Mouse (Mus musculus): ENCODE results near the gene Csrnp3. TPM values are rescaled to one million over a fixed set of nuclear protein-coding genes. Genes with fewer than 3 reads are reported as not detected.

Gene Csrnp3
- polyA plus RNA-seq, 1 experiment: not detected

- H3K79me2 ChIP-seq (ENCODE audit: control insufficient read depth, insufficient read depth): no peaks in the 10 kb centered on the region
- H3K79me3 ChIP-seq (ENCODE audit: low read depth): no peaks in the 10 kb centered on the region
- no peaks in the 10 kb centered on the region for H3K36me3 ChIP-seq (ENCODE audit: control insufficient read depth, insufficient read depth)
- no peak overlapping the region for H3K4me3 ChIP-seq (ENCODE audit: insufficient read depth, poor library complexity, severe bottlenecking)
- no peak overlapping the region for H3ac ChIP-seq (ENCODE audit: control insufficient read depth, insufficient read length, low read depth)
- peaks cover under 1% of the 10 kb centered on the region for H3K27me3 ChIP-seq (ENCODE audit: control insufficient read depth, insufficient read depth, insufficient read length)
- no peak for TF ChIP-seq MAX (IDR thresholded peaks at IDR 0.05)
- no peak for TF ChIP-seq FOSL1 (IDR thresholded peaks at IDR 0.05; ENCODE audit: insufficient read depth, low read length, poor library complexity, severe bottlenecking)
- TF ChIP-seq USF1 (IDR thresholded peaks at IDR 0.05; ENCODE audit: low read depth): no peak
- TF ChIP-seq CEBPB (IDR thresholded peaks at IDR 0.05; ENCODE audit: low read depth): no peak
Measured at GRCm38 (mm10) chr2:65987069-65987468, 141.5 kb downstream of the Csrnp3 start.

GRCm38 (mm10) chr2:65987588-65987987 is 142.0 kb downstream of the Csrnp3 start:
- TF ChIP-seq FOSL1 (IDR thresholded peaks at IDR 0.05; ENCODE audit: insufficient read depth, low read length, poor library complexity, severe bottlenecking) (no peak), MYOG (IDR thresholded peaks at IDR 0.05; ENCODE audit: control insufficient read depth, extremely low read depth, insufficient read length) (no peak), CEBPB (IDR thresholded peaks at IDR 0.05; ENCODE audit: low read depth) (no peak), MYOD1 (IDR thresholded peaks at IDR 0.05; ENCODE audit: control insufficient read depth, insufficient read length, low read depth) (no peak), CTCF (IDR thresholded peaks at IDR 0.05; ENCODE audit: control insufficient read depth, insufficient read depth, insufficient read length) (no peak), MAX (IDR thresholded peaks at IDR 0.05) (no peak)

GRCm38 (mm10) chr2:65988788-65989187 is 143.2 kb downstream of the Csrnp3 start:
- Histone ChIP-seq H3ac (ENCODE audit: control insufficient read depth, insufficient read length, low read depth) (no peak overlapping the region), H3K79me2 (ENCODE audit: control insufficient read depth, insufficient read depth) (no peaks in the 10 kb centered on the region), H3K79me3 (ENCODE audit: low read depth) (no peaks in the 10 kb centered on the region), H3K4me3 (ENCODE audit: insufficient read depth, poor library complexity, severe bottlenecking) (no peak overlapping the region), H3K36me3 (ENCODE audit: control insufficient read depth, insufficient read depth) (no peaks in the 10 kb centered on the region), H3K27me3 (ENCODE audit: control insufficient read depth, insufficient read depth, insufficient read length) (no peaks in the 10 kb centered on the region)
- TF ChIP-seq MYOD1 (IDR thresholded peaks at IDR 0.05; ENCODE audit: control insufficient read depth, insufficient read length, low read depth): no peak
- no peak for TF ChIP-seq CEBPB (IDR thresholded peaks at IDR 0.05; ENCODE audit: low read depth)
- TF ChIP-seq MYOG (IDR thresholded peaks at IDR 0.05; ENCODE audit: control insufficient read depth, extremely low read depth, insufficient read length): no peak
- TF ChIP-seq MAX (IDR thresholded peaks at IDR 0.05): no peak
- TF ChIP-seq CTCF (IDR thresholded peaks at IDR 0.05; ENCODE audit: control insufficient read depth, insufficient read depth, insufficient read length): no peak
- no peak for TF ChIP-seq USF1 (IDR thresholded peaks at IDR 0.05; ENCODE audit: low read depth)
- TF ChIP-seq FOSL1 (IDR thresholded peaks at IDR 0.05; ENCODE audit: insufficient read depth, low read length, poor library complexity, severe bottlenecking): no peak

More at GRCm38 (mm10) chr2:65987588-65987987, 142.0 kb downstream of the Csrnp3 start:
- H3K4me3 ChIP-seq (ENCODE audit: insufficient read depth, poor library complexity, severe bottlenecking): no peak overlapping the region
- H3ac ChIP-seq (ENCODE audit: control insufficient read depth, insufficient read length, low read depth): no peak overlapping the region
- H3K27me3 ChIP-seq (ENCODE audit: control insufficient read depth, insufficient read depth, insufficient read length): no peaks in the 10 kb centered on the region
- no peaks in the 10 kb centered on the region for H3K79me2 ChIP-seq (ENCODE audit: control insufficient read depth, insufficient read depth)
- no peaks in the 10 kb centered on the region for H3K36me3 ChIP-seq (ENCODE audit: control insufficient read depth, insufficient read depth)
- no peaks in the 10 kb centered on the region for H3K79me3 ChIP-seq (ENCODE audit: low read depth)

- no peak overlapping the region for H3ac ChIP-seq (ENCODE audit: control insufficient read depth, insufficient read length, low read depth)
- H3K79me2 ChIP-seq (ENCODE audit: control insufficient read depth, insufficient read depth): no peaks in the 10 kb centered on the region
- no peaks in the 10 kb centered on the region for H3K27me3 ChIP-seq (ENCODE audit: control insufficient read depth, insufficient read depth, insufficient read length)
- H3K79me3 ChIP-seq (ENCODE audit: low read depth): no peaks in the 10 kb centered on the region
- no peak for TF ChIP-seq USF1 (IDR thresholded peaks at IDR 0.05; ENCODE audit: low read depth)
- no peak for TF ChIP-seq FOSL1 (IDR thresholded peaks at IDR 0.05; ENCODE audit: insufficient read depth, low read length, poor library complexity, severe bottlenecking)
- no peak for TF ChIP-seq CEBPB (IDR thresholded peaks at IDR 0.05; ENCODE audit: low read depth)
- TF ChIP-seq MAX (IDR thresholded peaks at IDR 0.05): no peak
- TF ChIP-seq CTCF (IDR thresholded peaks at IDR 0.05; ENCODE audit: control insufficient read depth, insufficient read depth, insufficient read length): no peak
- TF ChIP-seq MYOD1 (IDR thresholded peaks at IDR 0.05; ENCODE audit: control insufficient read depth, insufficient read length, low read depth): no peak
- no peak for TF ChIP-seq MYOG (IDR thresholded peaks at IDR 0.05; ENCODE audit: control insufficient read depth, extremely low read depth, insufficient read length)
- H3K4me3 ChIP-seq (ENCODE audit: insufficient read depth, poor library complexity, severe bottlenecking): no peak overlapping the region
- H3K36me3 ChIP-seq (ENCODE audit: control insufficient read depth, insufficient read depth): no peaks in the 10 kb centered on the region
Measured at GRCm38 (mm10) chr2:65990108-65990507, 144.5 kb downstream of the Csrnp3 start.

GRCm38 (mm10) chr2:65990754-65991153 is 145.2 kb downstream of the Csrnp3 start:
- TF ChIP-seq MYOD1 (IDR thresholded peaks at IDR 0.05; ENCODE audit: control insufficient read depth, insufficient read length, low read depth): no peak
- TF ChIP-seq CEBPB (IDR thresholded peaks at IDR 0.05; ENCODE audit: low read depth): no peak
- TF ChIP-seq USF1 (IDR thresholded peaks at IDR 0.05; ENCODE audit: low read depth): no peak
- TF ChIP-seq MAX (IDR thresholded peaks at IDR 0.05): no peak
- no peak for TF ChIP-seq CTCF (IDR thresholded peaks at IDR 0.05; ENCODE audit: control insufficient read depth, insufficient read depth, insufficient read length)
- no peak for TF ChIP-seq FOSL1 (IDR thresholded peaks at IDR 0.05; ENCODE audit: insufficient read depth, low read length, poor library complexity, severe bottlenecking)
- TF ChIP-seq MYOG (IDR thresholded peaks at IDR 0.05; ENCODE audit: control insufficient read depth, extremely low read depth, insufficient read length): no peak
- Histone ChIP-seq H3ac (ENCODE audit: control insufficient read depth, insufficient read length, low read depth) (no peak overlapping the region), H3K27me3 (ENCODE audit: control insufficient read depth, insufficient read depth, insufficient read length) (no peaks in the 10 kb centered on the region), H3K79me3 (ENCODE audit: low read depth) (no peaks in the 10 kb centered on the region), H3K36me3 (ENCODE audit: control insufficient read depth, insufficient read depth) (no peaks in the 10 kb centered on the region), H3K4me3 (ENCODE audit: insufficient read depth, poor library complexity, severe bottlenecking) (no peak overlapping the region), H3K79me2 (ENCODE audit: control insufficient read depth, insufficient read depth) (no peaks in the 10 kb centered on the region)

GRCm38 (mm10) chr2:65993371-65993770 is 147.8 kb downstream of the Csrnp3 start:
- H3K79me3 ChIP-seq (ENCODE audit: low read depth): no peaks in the 10 kb centered on the region
- no peak overlapping the region for H3ac ChIP-seq (ENCODE audit: control insufficient read depth, insufficient read length, low read depth)
- TF ChIP-seq USF1 (IDR thresholded peaks at IDR 0.05; ENCODE audit: low read depth) (no peak), FOSL1 (IDR thresholded peaks at IDR 0.05; ENCODE audit: insufficient read depth, low read length, poor library complexity, severe bottlenecking) (no peak), CEBPB (IDR thresholded peaks at IDR 0.05; ENCODE audit: low read depth) (no peak), CTCF (IDR thresholded peaks at IDR 0.05; ENCODE audit: control insufficient read depth, insufficient read depth, insufficient read length) (no peak), MYOD1 (IDR thresholded peaks at IDR 0.05; ENCODE audit: control insufficient read depth, insufficient read length, low read depth) (no peak)
- no peaks in the 10 kb centered on the region for H3K79me2 ChIP-seq (ENCODE audit: control insufficient read depth, insufficient read depth)
- no peaks in the 10 kb centered on the region for H3K27me3 ChIP-seq (ENCODE audit: control insufficient read depth, insufficient read depth, insufficient read length)
- H3K36me3 ChIP-seq (ENCODE audit: control insufficient read depth, insufficient read depth): no peaks in the 10 kb centered on the region
- no peak overlapping the region for H3K4me3 ChIP-seq (ENCODE audit: insufficient read depth, poor library complexity, severe bottlenecking)
